Mouse (Mus musculus): Measurements from ENCODE around the gene Ints11. TPM values are rescaled to one million over a fixed set of nuclear protein-coding genes. Genes with fewer than 3 reads are reported as not detected.

The Ints11 gene
- polyA plus RNA-seq, 1 experiment, result not detected

- Histone ChIP-seq H3K4me3 (ENCODE audit: insufficient read depth, low read depth, low read length) (no peak overlapping the region), H3K27ac (ENCODE audit: insufficient read depth, low read depth, low read length) (no peak overlapping the region), H3K4me1 (ENCODE audit: control insufficient read depth, insufficient read depth, low read length) (peaks cover 16% of the 10 kb centered on the region)
- 93% methylated on average over 5 of the region's 5 CpGs for WGBS
- TF ChIP-seq CTCF (IDR thresholded peaks at IDR 0.05; ENCODE audit: insufficient read depth, low read depth, low read length) (no peak), POLR2A (IDR thresholded peaks at IDR 0.05; ENCODE audit: insufficient read depth, low read depth, low read length) (no peak)
These were observed 17.0 kb downstream of the Ints11 start for GRCm38 (mm10) chr4:155886330-155886729.

GRCm38 (mm10) chr4:155887674-155888073 is 18.3 kb downstream of the Ints11 start:
- TF ChIP-seq CTCF (IDR thresholded peaks at IDR 0.05; ENCODE audit: insufficient read depth, low read depth, low read length) (no peak), POLR2A (IDR thresholded peaks at IDR 0.05; ENCODE audit: insufficient read depth, low read depth, low read length) (no peak)
- H3K4me1 ChIP-seq (ENCODE audit: control insufficient read depth, insufficient read depth, low read length), result peaks cover 16% of the 10 kb centered on the region
- no peak overlapping the region for H3K4me3 ChIP-seq (ENCODE audit: insufficient read depth, low read depth, low read length)
- 86% methylated on average over 10 of the region's 10 CpGs for WGBS
- no peak overlapping the region for H3K27ac ChIP-seq (ENCODE audit: insufficient read depth, low read depth, low read length)

- no peak overlapping the region for H3K27ac ChIP-seq (ENCODE audit: insufficient read depth, low read depth, low read length)
- peaks cover 16% of the 10 kb centered on the region for H3K4me1 ChIP-seq (ENCODE audit: control insufficient read depth, insufficient read depth, low read length)
- 95% methylated on average over 9 of the region's 9 CpGs for WGBS
- TF ChIP-seq POLR2A (IDR thresholded peaks at IDR 0.05; ENCODE audit: insufficient read depth, low read depth, low read length), result no peak
- TF ChIP-seq CTCF (IDR thresholded peaks at IDR 0.05; ENCODE audit: insufficient read depth, low read depth, low read length), result no peak
- H3K4me3 ChIP-seq (ENCODE audit: insufficient read depth, low read depth, low read length), result no peak overlapping the region
These were observed 18.8 kb downstream of the Ints11 start for GRCm38 (mm10) chr4:155888181-155888580.

GRCm38 (mm10) chr4:155889316-155889715 is 20.0 kb downstream of the Ints11 start:
- 87% methylated on average over 5 of the region's 5 CpGs for WGBS
- no peak for TF ChIP-seq CTCF (IDR thresholded peaks at IDR 0.05; ENCODE audit: insufficient read depth, low read depth, low read length)
- TF ChIP-seq POLR2A (IDR thresholded peaks at IDR 0.05; ENCODE audit: insufficient read depth, low read depth, low read length), result no peak
- Histone ChIP-seq H3K4me1 (ENCODE audit: control insufficient read depth, insufficient read depth, low read length) (peaks cover 26% of the 10 kb centered on the region), H3K27ac (ENCODE audit: insufficient read depth, low read depth, low read length) (no peak overlapping the region), H3K4me3 (ENCODE audit: insufficient read depth, low read depth, low read length) (no peak overlapping the region)

- Histone ChIP-seq H3K4me3 (ENCODE audit: insufficient read depth, low read depth, low read length) (peak overlapping the region; percentile 91), H3K27ac (ENCODE audit: insufficient read depth, low read depth, low read length) (no peak overlapping the region), H3K4me1 (ENCODE audit: control insufficient read depth, insufficient read depth, low read length) (peaks cover 40% of the 10 kb centered on the region)
- TF ChIP-seq CTCF (IDR thresholded peaks at IDR 0.05; ENCODE audit: insufficient read depth, low read depth, low read length) (no peak), POLR2A (IDR thresholded peaks at IDR 0.05; ENCODE audit: insufficient read depth, low read depth, low read length) (no peak)
- WGBS, result under 1% methylated on average over 34 of the region's 34 CpGs
These were observed 21.7 kb downstream of the Ints11 start for GRCm38 (mm10) chr4:155891011-155891471.

- under 1% methylated on average over 52 of the region's 52 CpGs for WGBS
- TF ChIP-seq POLR2A (IDR thresholded peaks at IDR 0.05; ENCODE audit: insufficient read depth, low read depth, low read length) (0 out of 2 replicates have a peak, but pooled peaks have one; percentile 5), CTCF (IDR thresholded peaks at IDR 0.05; ENCODE audit: insufficient read depth, low read depth, low read length) (no peak)
- Histone ChIP-seq H3K27ac (ENCODE audit: insufficient read depth, low read depth, low read length) (peak within 1 kb of the TSS; percentile 99), H3K4me3 (ENCODE audit: insufficient read depth, low read depth, low read length) (peak within 1 kb of the TSS; percentile 91), H3K4me1 (ENCODE audit: control insufficient read depth, insufficient read depth, low read length) (peaks cover 40% of the 10 kb centered on the region)
These were observed 22.2 kb downstream of the Ints11 start, which contains the start of the genes Pusl1 and Acap3 for GRCm38 (mm10) chr4:155891551-155892001. Gene Pusl1, minus strand, starts transcription at chr4:155891781. Gene Acap3, plus strand, starts transcription at chr4:155891822.

GRCm38 (mm10) chr4:155892017-155892416 is 22.7 kb downstream of the Ints11 start:
- peaks cover 40% of the 10 kb centered on the region for H3K4me1 ChIP-seq (ENCODE audit: control insufficient read depth, insufficient read depth, low read length)
- peak overlapping the region; percentile 99 for H3K27ac ChIP-seq (ENCODE audit: insufficient read depth, low read depth, low read length)
- peak overlapping the region; percentile 91 for H3K4me3 ChIP-seq (ENCODE audit: insufficient read depth, low read depth, low read length)
- TF ChIP-seq CTCF (IDR thresholded peaks at IDR 0.05; ENCODE audit: insufficient read depth, low read depth, low read length) (no peak), POLR2A (IDR thresholded peaks at IDR 0.05; ENCODE audit: insufficient read depth, low read depth, low read length) (peak; percentile 85)
- WGBS, result 1% methylated on average over 56 of the region's 56 CpGs

- Histone ChIP-seq H3K27ac (ENCODE audit: insufficient read depth, low read depth, low read length) (peak overlapping the region; percentile 69), H3K4me1 (ENCODE audit: control insufficient read depth, insufficient read depth, low read length) (peaks cover 40% of the 10 kb centered on the region), H3K4me3 (ENCODE audit: insufficient read depth, low read depth, low read length) (peak overlapping the region; percentile 91)
- 3% methylated on average over 37 of the region's 37 CpGs for WGBS
- TF ChIP-seq CTCF (IDR thresholded peaks at IDR 0.05; ENCODE audit: insufficient read depth, low read depth, low read length) (no peak), POLR2A (IDR thresholded peaks at IDR 0.05; ENCODE audit: insufficient read depth, low read depth, low read length) (no peak)
These were observed 23.3 kb downstream of the Ints11 start for GRCm38 (mm10) chr4:155892438-155893211.

GRCm38 (mm10) chr4:155893212-155893690 is 23.9 kb downstream of the Ints11 start:
- H3K4me1 ChIP-seq (ENCODE audit: control insufficient read depth, insufficient read depth, low read length), result peaks cover 40% of the 10 kb centered on the region
- TF ChIP-seq POLR2A (IDR thresholded peaks at IDR 0.05; ENCODE audit: insufficient read depth, low read depth, low read length) (no peak), CTCF (IDR thresholded peaks at IDR 0.05; ENCODE audit: insufficient read depth, low read depth, low read length) (no peak)
- H3K4me3 ChIP-seq (ENCODE audit: insufficient read depth, low read depth, low read length), result peak overlapping the region; percentile 91
- no peak overlapping the region for H3K27ac ChIP-seq (ENCODE audit: insufficient read depth, low read depth, low read length)
- 41% methylated on average over 8 of the region's 8 CpGs for WGBS

Data from olfactory bulb, adult 2 months (tissue).